Mouse (Mus musculus) natural killer cell, adult 2 months (primary cell): ENCODE data around the gene Lef1.

Experiments used
- DNase-seq, 2 experiments: peaks; one replicate each; pipeline ENCODE4 v3.0.0; 2022; ENCODE audit warnings: low spot score in 2 of 2

Lef1 gene

DNA sequence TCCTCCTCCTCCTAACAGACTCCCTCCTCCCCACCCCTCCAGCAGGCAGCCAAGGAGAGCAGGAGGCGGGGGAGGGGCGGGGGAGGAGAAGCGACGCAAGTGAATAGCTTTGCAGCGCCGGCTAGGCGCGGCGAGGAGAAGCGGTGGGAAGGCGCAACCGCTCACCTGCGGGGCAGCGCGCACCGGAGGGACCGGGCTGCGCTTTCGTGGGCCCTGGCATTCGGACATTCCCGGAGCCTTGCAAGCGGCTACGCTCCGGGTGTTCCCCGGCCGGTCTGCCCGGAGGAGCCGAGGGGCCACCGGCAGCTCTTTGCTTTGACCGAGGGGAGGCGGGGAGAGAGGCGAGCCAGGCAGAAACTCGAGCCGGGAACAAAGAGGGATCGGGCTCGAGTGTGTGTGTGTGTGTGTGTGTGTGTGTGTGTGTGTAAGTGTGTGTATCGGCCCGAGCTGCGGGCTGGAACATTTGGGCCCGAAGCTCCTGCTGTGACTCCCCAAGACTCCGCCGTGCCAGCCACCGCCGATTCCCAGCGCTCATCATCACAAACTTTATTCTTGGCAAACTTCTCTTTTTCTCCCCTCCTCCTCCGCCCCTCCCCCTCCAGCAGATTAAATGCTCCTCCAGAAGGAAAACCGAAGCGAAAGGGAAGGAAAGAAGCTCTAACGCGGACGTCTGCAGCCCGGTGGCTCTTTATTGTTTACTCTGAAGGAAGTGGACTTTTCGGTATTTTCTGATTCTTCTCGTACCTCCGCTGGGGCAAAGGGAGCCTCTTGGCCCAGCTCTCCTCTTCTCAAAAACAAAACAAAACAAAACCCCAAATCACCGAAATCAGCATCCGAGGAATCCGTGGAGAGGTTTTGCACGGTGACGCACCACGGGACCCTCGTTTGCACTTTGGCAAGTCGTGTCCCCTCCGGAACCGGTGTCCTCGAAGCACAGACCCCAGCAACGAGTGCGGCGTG is at the start of gene Lef1:
Lef1 (plus strand) TSS at position 281 of the 960 bp plus-strand sequence.
- DNase-seq = peak in 1 of 2 experiments; percentile 44

DNA sequence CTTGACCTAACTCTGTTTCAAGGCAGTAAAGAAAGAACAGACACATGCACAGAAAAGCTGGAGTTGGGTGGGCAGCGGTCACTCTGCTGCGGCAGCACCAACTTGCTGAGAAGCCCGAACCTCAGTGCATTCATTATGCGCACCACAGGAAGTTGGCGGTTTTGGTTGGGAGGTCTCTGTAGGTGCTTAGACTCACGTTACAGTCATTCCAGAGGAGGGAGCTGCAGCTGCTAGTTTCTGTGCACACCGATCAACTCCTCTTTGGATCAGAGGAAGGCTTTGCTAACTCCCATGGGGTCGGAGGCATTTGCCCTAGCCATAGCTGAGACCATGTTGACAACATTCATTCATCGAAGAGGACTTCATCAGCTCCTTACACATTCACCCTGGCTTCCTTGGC is 45.3 kb upstream of the Lef1 start:
- DNase-seq = no peak

GRCm38 (mm10) chr3:131066171-131066570 is 44.1 kb upstream of the Lef1 start:
- DNase-seq = no peak

DNA sequence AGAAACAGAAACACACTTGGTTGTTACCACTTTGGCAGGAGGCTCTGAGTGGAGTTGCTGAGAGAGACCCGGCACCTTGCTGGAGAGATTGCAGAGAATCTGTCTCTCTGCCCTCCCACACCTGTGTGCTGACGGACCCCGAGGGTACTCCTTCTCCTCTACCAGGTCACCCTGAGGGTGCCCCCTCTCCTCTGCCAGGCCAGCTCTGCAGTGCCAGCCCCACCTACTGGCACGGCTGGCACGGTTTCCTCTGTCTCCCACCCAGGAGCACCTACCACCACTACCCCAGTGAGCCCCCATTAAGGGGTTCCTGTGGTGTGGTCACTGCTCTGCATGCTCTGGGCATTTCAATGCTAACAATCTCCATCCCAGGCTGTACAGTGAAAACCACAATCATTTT is 42.3 kb upstream of the Lef1 start:
- DNase-seq = no peak

DNA sequence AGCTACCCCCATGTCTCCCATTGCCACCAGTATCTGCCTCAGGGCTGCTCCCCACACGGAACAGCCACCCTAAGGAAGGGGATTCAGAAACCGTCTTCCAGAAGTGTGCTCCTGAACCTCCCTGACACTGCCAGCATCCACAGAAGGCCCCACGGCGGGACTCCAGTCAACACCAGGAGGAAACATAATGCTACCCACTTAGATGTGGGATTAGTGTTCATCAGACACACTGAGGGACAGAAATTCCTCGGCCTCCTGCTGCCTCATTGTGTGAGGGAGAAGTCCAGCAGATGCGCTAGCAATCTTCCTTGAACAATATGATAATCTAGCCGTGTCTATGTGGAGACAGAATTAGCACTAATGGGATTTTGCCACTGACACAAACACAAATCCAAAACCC is 40.1 kb upstream of the Lef1 start:
- DNase-seq = no peak

- no peak for DNase-seq
Measured at GRCm38 (mm10) chr3:131072661-131073060, 37.6 kb upstream of the Lef1 start.

DNA sequence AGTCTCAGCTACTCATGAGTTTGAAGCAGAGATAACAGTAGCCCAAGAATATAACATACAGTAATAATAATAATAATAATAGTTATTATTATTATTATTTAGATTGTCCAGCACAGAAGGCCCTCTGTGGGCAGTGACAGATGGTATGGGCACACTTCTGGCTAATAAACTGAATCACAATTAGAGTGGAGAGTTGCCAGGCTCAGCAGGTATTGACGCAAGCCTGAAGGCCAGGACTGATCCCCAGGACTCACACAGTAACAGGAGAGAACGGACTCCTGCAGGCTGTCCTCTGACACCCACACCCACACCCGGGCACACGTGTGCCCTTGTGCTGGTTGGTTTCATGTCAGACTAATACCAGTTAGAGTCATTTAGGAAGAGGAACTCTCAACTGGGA is 36.3 kb upstream of the Lef1 start:
- DNase-seq = no peak

DNA sequence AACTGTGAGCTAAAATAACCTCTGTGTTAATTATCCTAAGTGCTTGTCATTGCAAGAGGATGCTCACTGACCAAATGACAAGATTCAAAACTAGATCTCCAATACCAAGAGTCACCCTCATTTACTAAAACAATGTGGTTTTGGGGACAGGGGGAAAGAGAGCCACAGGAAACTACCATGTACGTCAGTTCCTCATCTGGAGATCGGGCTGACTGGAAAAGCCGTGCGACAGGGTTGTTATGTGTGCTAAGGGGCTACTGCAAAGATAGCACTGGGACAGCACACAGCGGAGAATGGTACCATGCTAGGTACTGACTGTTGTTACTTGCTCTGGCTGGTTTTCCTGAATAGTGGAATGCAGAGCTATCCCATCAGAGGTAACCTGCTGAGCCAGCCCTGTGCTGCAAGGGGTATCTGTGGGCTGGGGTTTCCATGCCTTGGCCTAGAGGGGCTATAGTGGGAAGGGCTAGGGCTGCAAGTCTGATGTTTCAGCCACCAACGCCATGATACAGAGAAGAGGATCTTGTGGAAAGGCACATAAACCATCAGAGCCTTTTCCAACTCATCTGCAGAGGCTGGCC is 32.1 kb upstream of the Lef1 start:
- no peak for DNase-seq

- DNase-seq = no peak
Measured at GRCm38 (mm10) chr3:131078719-131079118, 31.6 kb upstream of the Lef1 start.

DNA sequence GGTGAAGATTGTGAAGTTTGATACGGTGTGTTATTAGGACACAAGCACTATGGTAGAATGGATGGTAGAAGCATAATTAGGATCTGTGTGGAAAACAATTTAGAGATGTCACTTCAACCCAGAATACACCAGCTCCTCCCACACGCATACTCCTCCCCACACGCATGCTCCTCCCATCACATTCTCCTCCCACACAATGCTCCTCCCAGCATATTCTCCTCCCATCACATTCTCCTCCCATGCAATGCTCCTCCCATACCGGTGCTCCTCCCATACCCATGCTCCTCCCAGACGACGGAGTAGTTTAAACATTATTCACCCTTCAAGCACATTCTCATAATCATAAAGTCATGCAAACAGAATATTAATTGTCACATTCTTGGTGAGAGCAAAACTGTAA is 26.5 kb upstream of the Lef1 start:
- DNase-seq = no peak

- DNase-seq = peak; percentile 7 to 11
Measured at GRCm38 (mm10) chr3:131084718-131085561, 25.3 kb upstream of the Lef1 start.

GRCm38 (mm10) chr3:131085978-131086377 is 24.3 kb upstream of the Lef1 start:
- DNase-seq = no peak

- no peak for DNase-seq
Measured at GRCm38 (mm10) chr3:131089721-131090120, 20.6 kb upstream of the Lef1 start.

- DNase-seq = no peak
Measured at GRCm38 (mm10) chr3:131092113-131092512, 18.2 kb upstream of the Lef1 start.

DNA sequence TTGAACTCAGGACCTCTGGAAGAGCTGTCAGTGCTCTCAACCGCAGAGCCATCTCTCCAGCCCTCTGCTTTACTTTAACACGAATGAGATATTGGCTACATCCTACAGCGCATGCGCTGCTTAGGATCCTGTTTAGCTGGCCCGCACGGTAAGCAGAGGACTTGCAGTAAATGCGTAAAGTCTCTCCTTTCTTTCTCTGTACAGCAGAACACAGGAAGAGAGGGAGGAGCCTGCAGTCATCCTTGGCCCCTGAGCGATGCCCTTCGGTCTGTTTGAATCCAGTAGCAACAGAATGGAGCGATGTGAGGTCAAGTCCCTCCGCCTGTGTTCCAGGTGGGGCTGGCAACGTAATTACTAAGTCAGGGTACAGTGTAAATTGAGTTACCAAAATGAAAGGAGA is 16.5 kb upstream of the Lef1 start:
- no peak for DNase-seq

DNA sequence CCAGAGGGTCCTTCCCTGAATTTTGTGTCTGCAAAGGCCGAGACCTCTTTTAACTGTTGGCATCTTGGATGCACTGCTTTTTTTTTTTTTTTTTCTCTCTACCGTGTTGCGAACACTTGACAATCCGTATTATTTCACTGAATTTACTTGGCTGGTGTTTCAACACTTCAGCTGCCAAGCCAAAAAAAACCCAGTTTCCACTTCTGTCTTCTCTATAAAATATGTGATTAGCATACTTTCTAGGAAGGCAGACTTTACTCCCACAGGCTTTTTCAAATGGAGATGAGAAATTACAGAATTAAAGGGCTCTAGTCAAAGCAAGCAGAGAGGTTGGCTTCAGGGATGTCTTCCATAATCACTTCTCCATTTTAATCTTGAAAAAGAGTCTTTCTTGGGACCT is 14.2 kb upstream of the Lef1 start:
- no peak for DNase-seq

DNA sequence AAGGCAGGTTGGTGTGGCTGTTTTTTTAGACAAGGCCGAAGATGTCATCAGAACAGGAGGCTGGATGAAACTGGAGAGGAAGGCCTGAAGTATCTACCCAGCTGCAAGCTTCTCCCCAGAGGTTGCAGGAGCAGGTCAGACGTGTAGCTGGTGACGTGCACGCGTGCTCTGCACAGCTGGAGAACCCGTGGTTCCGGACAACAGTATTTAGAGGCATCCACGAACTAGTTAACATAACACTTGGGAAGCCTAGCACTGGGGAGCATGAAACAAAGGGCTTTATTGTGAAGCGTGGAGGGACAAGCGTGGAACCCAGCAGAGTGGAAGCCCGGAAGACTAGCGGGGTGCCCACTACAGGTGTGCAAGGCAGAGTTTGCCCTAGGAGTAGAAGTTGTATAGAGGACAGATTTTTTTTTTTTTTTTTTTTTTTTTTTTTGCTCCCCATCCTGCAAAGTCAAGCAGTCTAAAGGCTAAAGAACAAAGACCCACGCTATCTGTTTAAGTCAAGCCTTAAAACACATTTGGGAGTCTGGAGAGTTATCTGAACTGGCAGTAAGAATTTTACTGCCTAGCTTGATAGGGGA is 8.0 kb upstream of the Lef1 start:
- DNase-seq = no peak

- no peak for DNase-seq
Measured at GRCm38 (mm10) chr3:131105362-131105761, 4.9 kb upstream of the Lef1 start.

- peak in 1 of 2 experiments; percentile 25 for DNase-seq
Measured at GRCm38 (mm10) chr3:131105940-131106401, 4.3 kb upstream of the Lef1 start.

DNA sequence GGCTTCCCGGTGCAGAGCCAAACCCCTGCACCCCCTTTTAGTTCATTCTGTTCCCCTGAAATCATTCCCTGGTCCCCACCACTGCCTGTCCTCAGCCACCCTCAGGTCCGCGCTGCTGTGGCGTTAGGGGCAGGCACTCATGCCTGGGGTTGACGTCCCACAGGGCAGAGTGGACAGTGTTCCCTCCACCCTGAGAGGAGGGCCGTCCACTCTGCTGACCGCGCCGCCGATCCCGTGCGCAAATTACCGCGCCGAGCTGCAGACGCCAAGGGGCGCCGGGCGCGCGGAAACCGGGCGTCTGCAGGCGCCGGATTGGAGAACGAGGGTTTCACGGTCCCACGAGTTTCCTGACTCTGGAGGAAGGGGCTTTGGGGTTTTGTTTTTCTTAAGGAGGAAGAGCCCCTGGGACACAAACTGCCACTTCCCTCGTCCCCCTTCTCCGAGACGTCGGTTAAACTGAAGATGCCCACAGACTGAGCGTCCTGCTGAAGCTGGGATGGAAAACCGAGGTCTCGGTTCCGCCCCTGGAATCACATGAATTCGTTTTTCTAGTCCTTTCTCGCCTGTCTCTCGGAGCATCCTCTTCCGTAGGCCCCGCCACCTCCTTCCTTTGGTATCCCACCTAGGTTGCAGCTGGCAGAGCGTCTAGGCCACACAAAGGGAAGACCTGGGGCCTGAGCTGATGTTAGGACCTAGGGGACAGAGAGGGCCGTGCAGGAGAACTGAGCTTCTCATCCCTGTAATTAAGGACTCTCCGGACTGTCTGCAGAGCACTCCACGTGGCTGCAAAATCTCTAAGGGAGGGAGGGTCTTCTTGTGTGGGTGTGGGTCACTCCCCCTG is 3.6 kb upstream of the Lef1 start:
- no peak for DNase-seq
